Mouse (Mus musculus) bone marrow macrophage, adult 2 months (primary cell): ENCODE data around the gene Pde2a. TPM values are rescaled to one million over a fixed set of nuclear protein-coding genes. Genes with fewer than 3 reads are reported as not detected.
"Not testable (repeated sequence)": the region's sequence is repeated elsewhere in the genome, so short reads cannot be mapped to it uniquely, and the experiment has no call there.

Source experiments
- H3K27ac ChIP-seq: 2 replicates; pipeline ENCODE4 v1.5.1; 2012; ENCODE audit warnings: low read depth, low read length; ENCODE audit not compliant: insufficient read depth
- H3K4me1 ChIP-seq: 2 replicates; pipeline ENCODE4 v1.6.1; 2012; ENCODE audit warnings: low read length; ENCODE audit not compliant: control insufficient read depth, insufficient read depth
- H3K4me3 ChIP-seq: 2 replicates; pipeline ENCODE4 v1.5.1; 2012; ENCODE audit warnings: mild to moderate bottlenecking, low read length, moderate library complexity; ENCODE audit not compliant: insufficient read depth
- CTCF ChIP-seq: IDR thresholded peaks from 2 replicates; pipeline ENCODE4 v1.5.1; 2012; ENCODE audit warnings: low read depth, mild to moderate bottlenecking, low read length, moderate library complexity
- POLR2A ChIP-seq: IDR thresholded peaks from 2 replicates; pipeline ENCODE4 v1.6.1; 2012; ENCODE audit warnings: mild to moderate bottlenecking, low read depth, low read length, borderline replicate concordance
- polyA plus RNA-seq: library from polyadenylated mRNA; stranded (reverse); fragments of >200 nt; gene quantifications from 2 replicates; pipeline ENCODE4 v1.2.4, GENCODE M21; 2012; ENCODE audit not compliant: missing spikeins, insufficient read depth, insufficient read length

Pde2a gene
- polyA plus RNA-seq, 1 experiment = 2.6 TPM

- H3K27ac ChIP-seq = no peak overlapping the region
- TF ChIP-seq POLR2A (no peak), CTCF (no peak)
- no peak overlapping the region for H3K4me3 ChIP-seq
- peaks cover 35% of the 10 kb centered on the region for H3K4me1 ChIP-seq
These were observed 126.2 kb downstream of the Pde2a start for GRCm38 (mm10) chr7:101547651-101548050.

- TF ChIP-seq CTCF (no peak), POLR2A (no peak)
- Histone ChIP-seq H3K4me1 (peaks cover 37% of the 10 kb centered on the region), H3K27ac (no peak overlapping the region), H3K4me3 (no peak overlapping the region)
These were observed 127.8 kb downstream of the Pde2a start for GRCm38 (mm10) chr7:101549266-101549665.

GRCm38 (mm10) chr7:101550686-101551485 is 129.4 kb downstream of the Pde2a start:
- Histone ChIP-seq H3K4me3 (no peak overlapping the region), H3K4me1 (peaks cover 37% of the 10 kb centered on the region), H3K27ac (0 out of 2 replicates have a peak overlapping the region, but pooled peaks have one; percentile 0)
- TF ChIP-seq CTCF (no peak), POLR2A (no peak)

GRCm38 (mm10) chr7:101551530-101551929 is 130.0 kb downstream of the Pde2a start:
- Histone ChIP-seq H3K4me1 (peaks cover 37% of the 10 kb centered on the region), H3K27ac (0 out of 2 replicates have a peak overlapping the region, but pooled peaks have one; percentile 0), H3K4me3 (no peak overlapping the region)
- TF ChIP-seq CTCF = no peak
- no peak for TF ChIP-seq POLR2A

GRCm38 (mm10) chr7:101555473-101555872 is 134.0 kb downstream of the Pde2a start:
- H3K4me3 ChIP-seq, H3K27ac ChIP-seq: not testable (repeated sequence)

GRCm38 (mm10) chr7:101557391-101557790 is 135.9 kb downstream of the Pde2a start:
- H3K27ac ChIP-seq = no peak overlapping the region
- H3K4me3 ChIP-seq = no peak overlapping the region
- TF ChIP-seq POLR2A = no peak
- peaks cover 2% of the 10 kb centered on the region; the same call in 1 of the 2 replicates for H3K4me1 ChIP-seq

More at GRCm38 (mm10) chr7:101555473-101555872, 134.0 kb downstream of the Pde2a start:
- peaks cover 15% of the 10 kb centered on the region for H3K4me1 ChIP-seq

- H3K4me3 ChIP-seq, H3K27ac ChIP-seq, H3K4me1 ChIP-seq: not testable (repeated sequence)
These were observed 137.9 kb downstream of the Pde2a start for GRCm38 (mm10) chr7:101559393-101559792.

Other genes with a start within 250 kb of the Pde2a start
- gene Atg16l2, start 119.4 kb upstream of the Pde2a start, polyA plus RNA-seq = 13.2 and 28.0 TPM in 2 replicates
- gene Stard10, start 104.6 kb upstream of the Pde2a start, polyA plus RNA-seq = 3.3 and 8.0 TPM in 2 replicates
- gene Arap1, start 73.6 kb upstream of the Pde2a start, polyA plus RNA-seq = 326 and 363 TPM in 2 replicates
- 8.7 and 11.2 TPM in 2 replicates for gene Gm45837, start 10.8 kb upstream of the Pde2a start, polyA plus RNA-seq
- not detected in 2 replicates for gene Art2b, start 163.9 kb downstream of the Pde2a start, polyA plus RNA-seq
- 9.7 and 13.6 TPM in 2 replicates for gene Clpb, start 241.9 kb downstream of the Pde2a start, polyA plus RNA-seq